Mouse (Mus musculus) kidney, postnatal 0 days (tissue): Measurements from ENCODE around the gene Zfhx2. TPM values are rescaled to one million over a fixed set of nuclear protein-coding genes. Genes with fewer than 3 reads are reported as not detected.

Experiments used
- ATAC-seq: fragments of 200-750 bp; cut with Nextera tagmentation; replicated peaks from 2 replicates; pipeline ENCODE4 v1.8.0; 2017; ENCODE audit warnings: low read depth, moderate number of reproducible peaks, moderate TSS enrichment, moderate library complexity; ENCODE audit not compliant: low FRiP score
- DNase-seq: peaks from one replicate; pipeline ENCODE4 v3.0.0-alpha.2; 2016; ENCODE audit warnings: low spot score
- H3K27ac ChIP-seq: fragments of 300-500 bp; sonication (generic); 2 replicates; pipeline ENCODE4 v1.5.1; 2014; ENCODE audit warnings: mild to moderate bottlenecking
- H3K27me3 ChIP-seq: fragments of 300-500 bp; sonication (generic); 2 replicates; pipeline ENCODE4 v1.6.1; 2014; ENCODE audit warnings: low read length, mixed read lengths; ENCODE audit not compliant: insufficient read depth
- H3K36me3 ChIP-seq: fragments of 300-500 bp; sonication (generic); 2 replicates; pipeline ENCODE4 v1.6.1; 2014; ENCODE audit warnings: low read length, mixed read lengths; ENCODE audit not compliant: insufficient read depth
- H3K4me1 ChIP-seq: fragments of 300-500 bp; sonication (generic); replicated peaks from 2 replicates; pipeline ENCODE4 v1.6.1; 2014; ENCODE audit warnings: antibody characterized with exemption, low read length, mixed read lengths; ENCODE audit not compliant: insufficient read depth
- H3K4me2 ChIP-seq: fragments of 300-500 bp; sonication (generic); 2 replicates; pipeline ENCODE4 v1.6.1; 2014; ENCODE audit warnings: mild to moderate bottlenecking, low read length, moderate library complexity, mixed read lengths
- H3K4me3 ChIP-seq: fragments of 300-500 bp; sonication (generic); replicated peaks from 2 replicates; pipeline ENCODE4 v1.5.1; 2014; ENCODE audit warnings: low read depth, low read length
- H3K9ac ChIP-seq: fragments of 300-500 bp; sonication (generic); 2 replicates; pipeline ENCODE4 v1.6.1; 2014; ENCODE audit warnings: low read depth, low read length
- H3K9me3 ChIP-seq: fragments of 300-500 bp; sonication (generic); replicated peaks from 2 replicates; pipeline ENCODE4 v1.6.1; 2016; ENCODE audit warnings: low read length, inconsistent platforms, mixed read lengths
- CTCF ChIP-seq: IDR thresholded peaks from 2 replicates; pipeline ENCODE4 v1.5.1; 2016; ENCODE audit warnings: antibody characterized with exemption, low read depth, mild to moderate bottlenecking, moderate library complexity
- WGBS: fragments of 180-500 bp; shearing (Covaris S2); extraction: QIAGEN DNeasy Blood & Tissue Kit; methylation state at CpG from one replicate; pipeline ENCODE4 v1.1.7; 2014; 5-methylcytosine and 5-hydroxymethylcytosine counted together
- polyA plus RNA-seq: library from polyadenylated mRNA; unstranded; fragments of >200 nt; fragmentation: Nextera tagmentation; extraction: Ambion mirVana; gene quantifications from 2 replicates; pipeline ENCODE4 v1.2.1, GENCODE M21; 2015

The Zfhx2 gene
- polyA plus RNA-seq, 1 experiment from 2014 or later: 2.0 TPM

GRCm38 (mm10) chr14:55095671-55096070 lies 3.5 kb upstream of the Zfhx2 start:
- Histone ChIP-seq H3K9ac (peak overlapping the region; percentile 75; the same call in 1 of the 2 replicates), H3K4me2 (peak overlapping the region; percentile 81), H3K9me3 (no peaks in the 10 kb centered on the region), H3K4me3 (peak overlapping the region; percentile 71; the same call in 1 of the 2 replicates), H3K4me1 (peaks cover 20% of the 10 kb centered on the region), H3K36me3 (peaks cover 7% of the 10 kb centered on the region; the same call in 1 of the 2 replicates), H3K27ac (peak overlapping the region; percentile 84; the same call in 1 of the 2 replicates), H3K27me3 (no peaks in the 10 kb centered on the region)
- WGBS: 49% methylated on average over 12 of the region's 12 CpGs
- DNase-seq (no peak), ATAC-seq (no peak)
- no peak for TF ChIP-seq CTCF

DNA sequence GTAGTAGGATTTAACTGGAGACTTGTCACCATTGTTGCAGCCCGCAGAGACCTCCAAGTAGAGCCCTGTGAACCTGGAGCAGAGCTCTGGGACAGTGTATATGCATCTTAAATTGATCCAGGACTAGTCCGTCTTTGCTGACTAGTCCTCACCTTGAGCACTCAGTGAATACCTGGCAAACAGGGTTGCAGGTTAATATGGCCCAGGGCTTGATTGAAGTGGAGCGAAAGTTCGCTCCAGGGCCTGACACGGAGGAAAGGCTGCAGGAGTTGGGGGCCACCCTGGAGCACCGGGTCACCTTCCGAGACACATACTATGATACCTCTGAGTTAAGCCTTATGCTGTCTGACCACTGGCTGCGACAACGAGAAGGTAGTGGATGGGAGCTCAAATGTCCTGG lies 3.1 kb upstream of the Zfhx2 start:
- peak overlapping the region; percentile 81 for H3K4me2 ChIP-seq
- no peak for DNase-seq
- no peaks in the 10 kb centered on the region for H3K9me3 ChIP-seq
- no peaks in the 10 kb centered on the region for H3K27me3 ChIP-seq
- H3K36me3 ChIP-seq: peaks cover 6% of the 10 kb centered on the region; the same call in 1 of the 2 replicates
- H3K4me1 ChIP-seq: peaks cover 20% of the 10 kb centered on the region
- H3K27ac ChIP-seq: peak overlapping the region; percentile 84
- H3K9ac ChIP-seq: peak overlapping the region; percentile 75
- no peak for ATAC-seq
- H3K4me3 ChIP-seq: peak overlapping the region; percentile 71
- TF ChIP-seq CTCF: no peak
- 45% methylated on average over 9 of the region's 9 CpGs for WGBS

- under 1% methylated on average over 30 of the region's 30 CpGs for WGBS
- H3K36me3 ChIP-seq: peaks cover 6% of the 10 kb centered on the region; the same call in 1 of the 2 replicates
- peak within 1 kb of the TSS; percentile 71 for H3K4me3 ChIP-seq
- no peaks in the 10 kb centered on the region for H3K27me3 ChIP-seq
- no peaks in the 10 kb centered on the region for H3K9me3 ChIP-seq
- peaks cover 20% of the 10 kb centered on the region for H3K4me1 ChIP-seq
- peak within 1 kb of the TSS; percentile 75 for H3K9ac ChIP-seq
- TF ChIP-seq CTCF: no peak
- ATAC-seq (peak; percentile 58), DNase-seq (peak; percentile 82)
- H3K27ac ChIP-seq: peak within 1 kb of the TSS; percentile 84
- peak within 1 kb of the TSS; percentile 81 for H3K4me2 ChIP-seq
These were observed 2.6 kb upstream of the Zfhx2 start, which contains the start of gene Thtpa for GRCm38 (mm10) chr14:55094704-55095231. TSS of gene Thtpa (plus strand) at chr14:55094784.

GRCm38 (mm10) chr14:55093927-55094326 lies 1.8 kb upstream of the Zfhx2 start:
- Histone ChIP-seq H3K9me3 (no peaks in the 10 kb centered on the region), H3K4me2 (peak overlapping the region; percentile 81), H3K36me3 (no peaks in the 10 kb centered on the region; the same call in 1 of the 2 replicates), H3K27me3 (no peaks in the 10 kb centered on the region), H3K4me1 (peaks cover 20% of the 10 kb centered on the region), H3K27ac (no peak overlapping the region), H3K9ac (no peak overlapping the region), H3K4me3 (no peak overlapping the region)
- ATAC-seq (no peak), DNase-seq (no peak)
- peak; percentile 24; the same call in 1 of the 2 replicates for TF ChIP-seq CTCF
- 46% methylated on average over 6 of the region's 6 CpGs for WGBS

DNA sequence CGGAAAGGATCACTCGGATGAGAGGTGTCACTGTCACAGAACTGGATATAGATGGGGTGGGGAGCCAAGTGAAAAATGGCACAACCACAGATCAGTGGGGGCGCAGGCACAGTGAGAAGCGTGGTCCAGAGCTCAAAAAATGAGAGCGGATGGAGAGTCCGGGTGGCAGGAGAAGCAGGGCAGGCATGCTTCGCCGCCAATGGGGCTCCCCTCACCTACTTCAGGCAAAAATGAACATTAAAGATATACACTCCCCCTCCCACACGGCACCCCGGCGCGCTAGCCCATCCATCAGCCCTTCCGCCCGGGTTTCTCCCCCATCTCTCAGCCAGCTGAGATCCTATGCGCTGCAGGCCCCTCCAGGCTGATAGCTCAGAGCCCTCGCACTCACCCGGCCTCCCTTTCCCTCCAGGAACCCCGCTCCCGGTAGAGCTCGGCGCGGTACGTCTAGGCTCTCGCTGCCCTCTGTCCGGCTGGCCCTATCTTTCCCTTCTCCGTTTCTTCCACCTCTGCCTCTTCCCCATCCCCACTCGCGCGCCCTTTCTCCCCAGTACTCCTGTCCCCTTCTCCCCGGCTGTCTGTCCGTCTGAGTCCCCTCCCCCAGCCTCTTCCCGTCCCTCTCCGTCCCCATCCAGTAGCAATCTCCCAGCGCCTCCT lies 787 bp downstream of the Zfhx2 start:
- H3K36me3 ChIP-seq: no peaks in the 10 kb centered on the region
- H3K4me3 ChIP-seq: peak overlapping the region; percentile 54
- peak overlapping the region; percentile 60 for H3K9ac ChIP-seq
- DNase-seq: no peak
- TF ChIP-seq CTCF: no peak
- H3K27me3 ChIP-seq: no peaks in the 10 kb centered on the region
- peak overlapping the region; percentile 65; the same call in 1 of the 2 replicates for H3K27ac ChIP-seq
- peaks cover 12% of the 10 kb centered on the region for H3K4me1 ChIP-seq
- peak overlapping the region; percentile 67 for H3K4me2 ChIP-seq
- ATAC-seq: no peak
- no peaks in the 10 kb centered on the region for H3K9me3 ChIP-seq
- WGBS: 3% methylated on average over 28 of the region's 34 CpGs

DNA sequence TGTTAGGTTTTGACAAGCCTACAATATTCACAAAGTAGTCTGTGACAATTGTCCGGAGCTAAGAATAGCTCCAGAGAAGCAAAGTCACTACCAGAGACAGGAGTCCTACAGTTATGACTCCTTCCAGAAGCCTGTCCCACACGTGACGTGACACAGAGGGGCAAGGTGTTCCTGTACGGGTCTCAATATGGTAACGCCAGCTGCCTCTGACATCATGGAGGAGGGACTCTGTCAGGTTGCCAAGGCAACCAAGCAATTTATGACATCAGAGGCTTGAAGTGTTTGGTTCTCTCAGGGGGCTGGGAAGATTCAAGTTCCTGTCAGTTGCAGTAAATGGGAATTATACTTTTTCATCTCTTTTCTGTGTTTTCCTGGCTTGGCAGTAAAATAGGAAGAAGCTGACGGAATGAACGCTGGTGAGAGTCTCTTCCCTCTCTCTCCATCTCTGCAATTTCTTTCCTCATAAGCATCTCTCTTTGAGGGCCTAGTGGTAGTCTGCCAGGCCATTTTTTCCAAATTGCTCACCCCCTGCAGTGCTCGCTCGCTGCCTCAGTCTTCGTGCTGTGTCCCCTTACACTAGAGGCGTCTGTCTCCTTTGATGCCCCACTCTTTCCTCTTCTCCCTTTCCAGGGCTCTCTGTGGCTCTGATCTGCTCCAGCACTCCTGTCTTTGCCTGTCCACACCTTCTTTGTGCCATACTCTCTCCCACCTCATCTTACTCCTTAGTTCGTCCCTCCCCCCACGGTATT lies 2.8 kb downstream of the Zfhx2 start:
- H3K9me3 ChIP-seq: no peaks in the 10 kb centered on the region
- H3K27ac ChIP-seq: peak overlapping the region; percentile 47; the same call in 1 of the 2 replicates
- ATAC-seq (no peak), DNase-seq (no peak)
- H3K36me3 ChIP-seq: no peaks in the 10 kb centered on the region
- H3K27me3 ChIP-seq: no peaks in the 10 kb centered on the region
- no peak for TF ChIP-seq CTCF
- H3K4me1 ChIP-seq: peaks cover 12% of the 10 kb centered on the region; the same call in 1 of the 2 replicates
- WGBS: 56% methylated on average over 13 of the region's 13 CpGs
- no peak overlapping the region for H3K4me3 ChIP-seq
- no peak overlapping the region for H3K9ac ChIP-seq
- no peak overlapping the region for H3K4me2 ChIP-seq
